Mouse (Mus musculus) liver, postnatal 0 days (tissue): ENCODE results near the gene Anxa8.

ENCODE experiments used
- CTCF ChIP-seq: sonication (generic); IDR thresholded peaks from 2 replicates; pipeline ENCODE4 v1.5.1; 2016; ENCODE audit warnings: antibody characterized with exemption, low read depth
- EP300 ChIP-seq: IDR thresholded peaks from 2 replicates; pipeline ENCODE4 v1.6.1; 2016; ENCODE audit warnings: antibody characterized with exemption, low read depth, mild to moderate bottlenecking

GRCm38 (mm10) chr14:34096161-34096560 lies 10.4 kb downstream of the Anxa8 start:
- no peak for TF ChIP-seq CTCF
- TF ChIP-seq EP300, result no peak
